Mouse (Mus musculus) lung, adult 2 months (tissue): ENCODE results near the gene Riok1. TPM values are rescaled to one million over a fixed set of nuclear protein-coding genes. Genes with fewer than 3 reads are reported as not detected.

ENCODE experiments used
- DNase-seq: peaks from one replicate; pipeline ENCODE4 v3.0.0; 2022
- H3K4me1 ChIP-seq: fragments of 200-500 bp; 2 replicates; pipeline ENCODE4 v1.6.1; 2011; ENCODE audit warnings: low read length; ENCODE audit not compliant: control insufficient read depth, insufficient read depth
- H3K4me3 ChIP-seq: fragments of 200-500 bp; replicated peaks from 2 replicates; pipeline ENCODE3; 2011; ENCODE audit warnings: low read depth, mild to moderate bottlenecking, control low read depth, low read length; ENCODE audit errors: extremely low read depth
- CTCF ChIP-seq: fragments of 200-500 bp; IDR thresholded peaks from 2 replicates; pipeline ENCODE4 v1.5.1; 2011; ENCODE audit warnings: mild to moderate bottlenecking, low read length, control low read depth; ENCODE audit not compliant: insufficient read depth
- POLR2A ChIP-seq: fragments of 200-500 bp; IDR thresholded peaks from 2 replicates; pipeline ENCODE4 v1.6.1; 2011; ENCODE audit warnings: low read depth, mild to moderate bottlenecking, control low read depth, low read length, borderline replicate concordance; ENCODE audit errors: extremely low read depth
- WGBS: fragments of 180-500 bp; shearing (Covaris S2); methylation state at CpG from one replicate; pipeline ENCODE4 v1.1.7; 2018; 5-methylcytosine and 5-hydroxymethylcytosine counted together
- polyA plus RNA-seq: library from polyadenylated mRNA; depleted of rRNA; stranded (reverse); fragments of >200 nt; gene quantifications from 2 replicates; pipeline ENCODE4 v1.2.3, GENCODE M21; 2012

The Riok1 gene
- polyA plus RNA-seq, 1 experiment: 16.7 TPM

GRCm38 (mm10) chr13:38009721-38010408 is 26.9 kb upstream of the Riok1 start:
- TF ChIP-seq CTCF (no peak), POLR2A (no peak)
- 75% methylated on average over 5 of the region's 5 CpGs for WGBS
- DNase-seq: no peak
- H3K4me1 ChIP-seq: no peaks in the 10 kb centered on the region; the same call in 1 of the 2 replicates
- H3K4me3 ChIP-seq: no peak overlapping the region

GRCm38 (mm10) chr13:38010444-38010910 is 26.3 kb upstream of the Riok1 start:
- no peak for TF ChIP-seq POLR2A
- TF ChIP-seq CTCF: no peak
- Histone ChIP-seq H3K4me1 (no peaks in the 10 kb centered on the region; the same call in 1 of the 2 replicates), H3K4me3 (no peak overlapping the region)
- no peak for DNase-seq
- 62% methylated on average over 5 of the region's 5 CpGs for WGBS

- no peak for DNase-seq
- Histone ChIP-seq H3K4me3 (no peak overlapping the region), H3K4me1 (no peaks in the 10 kb centered on the region; the same call in 1 of the 2 replicates)
- TF ChIP-seq CTCF (no peak), POLR2A (no peak)
- whole genome bisulfite sequencing: 78% methylated on average over 5 of the region's 5 CpGs
Observed at GRCm38 (mm10) chr13:38012436-38012835, 24.4 kb upstream of the Riok1 start.

- TF ChIP-seq POLR2A (no peak), CTCF (no peak)
- Histone ChIP-seq H3K4me3 (no peak overlapping the region), H3K4me1 (no peaks in the 10 kb centered on the region)
- WGBS: 85% methylated on average over 4 of the region's 4 CpGs
- DNase-seq: no peak
Observed at GRCm38 (mm10) chr13:38015591-38015990, 21.2 kb upstream of the Riok1 start.

- Histone ChIP-seq H3K4me3 (no peak overlapping the region), H3K4me1 (no peaks in the 10 kb centered on the region)
- DNase-seq: no peak
- WGBS: 63% methylated on average over 3 of the region's 3 CpGs
- TF ChIP-seq CTCF: no peak
- no peak for TF ChIP-seq POLR2A
Observed at GRCm38 (mm10) chr13:38018791-38019190, 18.0 kb upstream of the Riok1 start.

- Histone ChIP-seq H3K4me3 (no peak overlapping the region), H3K4me1 (no peaks in the 10 kb centered on the region)
- no peak for DNase-seq
- 56% methylated on average over 4 of the region's 4 CpGs for WGBS
- TF ChIP-seq POLR2A: no peak
- peak; percentile 21; the same call in 1 of the 2 replicates for TF ChIP-seq CTCF
Observed at GRCm38 (mm10) chr13:38025874-38026273, 10.9 kb upstream of the Riok1 start.

GRCm38 (mm10) chr13:38027618-38028248 is 9.1 kb upstream of the Riok1 start:
- TF ChIP-seq CTCF (no peak), POLR2A (no peak)
- Histone ChIP-seq H3K4me3 (no peak overlapping the region), H3K4me1 (no peaks in the 10 kb centered on the region)
- DNase-seq: no peak
- WGBS: 58% methylated on average over 6 of the region's 6 CpGs

- TF ChIP-seq CTCF: no peak
- TF ChIP-seq POLR2A: no peak
- no peak for DNase-seq
- no peaks in the 10 kb centered on the region for H3K4me1 ChIP-seq
- 59% methylated on average over 4 of the region's 4 CpGs for WGBS
- H3K4me3 ChIP-seq: no peak overlapping the region
Observed at GRCm38 (mm10) chr13:38028407-38028806, 8.4 kb upstream of the Riok1 start.

- Histone ChIP-seq H3K4me3 (peak within 1 kb of the TSS; percentile 74), H3K4me1 (peaks cover 8% of the 10 kb centered on the region; the same call in 1 of the 2 replicates)
- DNase-seq: peak; percentile 97
- under 1% methylated on average over 47 of the region's 47 CpGs for WGBS
- no peak for TF ChIP-seq CTCF
- TF ChIP-seq POLR2A: peak; percentile 73; the same call in 1 of the 2 replicates
Observed at GRCm38 (mm10) chr13:38037044-38037687, 371 bp downstream of the Riok1 start, which contains the start of gene Cage1. TSS of gene Cage1 (minus strand) at chr13:38037069.

- 16% methylated on average over 12 of the region's 12 CpGs for WGBS
- TF ChIP-seq POLR2A (no peak), CTCF (no peak)
Observed at GRCm38 (mm10) chr13:38037811-38038210, 1.0 kb downstream of the Riok1 start.

More at GRCm38 (mm10) chr13:38037811-38038210, 1.0 kb downstream of the Riok1 start:
- H3K4me1 ChIP-seq: peaks cover 8% of the 10 kb centered on the region; the same call in 1 of the 2 replicates
- DNase-seq: peak; percentile 6
- peak overlapping the region; percentile 74 for H3K4me3 ChIP-seq
